Mouse (Mus musculus) ES-Bruce4 (cell line): Measurements from ENCODE around the gene Ttk. TPM values are rescaled to one million over a fixed set of nuclear protein-coding genes. Genes with fewer than 3 reads are reported as not detected.

Experiments used
- H3K27ac ChIP-seq: 2 replicates; pipeline ENCODE4 v1.5.1; 2012; ENCODE audit warnings: low read length, inconsistent platforms; ENCODE audit not compliant: insufficient read depth
- H3K27me3 ChIP-seq: 2 replicates; pipeline ENCODE4 v1.6.1; 2012; ENCODE audit warnings: mild to moderate bottlenecking, low read length, inconsistent platforms; ENCODE audit not compliant: control insufficient read depth, poor library complexity, insufficient read depth, severe bottlenecking
- H3K36me3 ChIP-seq: 2 replicates; pipeline ENCODE4 v1.6.1; 2012; ENCODE audit warnings: inconsistent platforms, mild to moderate bottlenecking, low read length, moderate library complexity; ENCODE audit not compliant: control insufficient read depth, poor library complexity, insufficient read depth, severe bottlenecking
- H3K4me1 ChIP-seq: one replicate; pipeline ENCODE4 v1.8.1; 2011; ENCODE audit warnings: low read length; ENCODE audit not compliant: control insufficient read depth, insufficient read depth
- H3K4me3 ChIP-seq: 2 replicates; pipeline ENCODE4 v1.5.1; 2011; ENCODE audit warnings: low read depth, mild to moderate bottlenecking, low read length
- H3K9ac ChIP-seq: 2 replicates; pipeline ENCODE4 v1.6.1; 2012; ENCODE audit warnings: low read depth, mild to moderate bottlenecking, inconsistent platforms; ENCODE audit not compliant: poor library complexity, severe bottlenecking
- H3K9me3 ChIP-seq: replicated peaks from 2 replicates; pipeline ENCODE4 v1.6.1; 2012; ENCODE audit warnings: mild to moderate bottlenecking, low read length, inconsistent platforms; ENCODE audit not compliant: control insufficient read depth, poor library complexity, insufficient read depth, severe bottlenecking
- CTCF ChIP-seq: IDR thresholded peaks from one replicate; pipeline ENCODE4 v1.8.1; 2011; ENCODE audit warnings: low read depth, low read length
- EP300 ChIP-seq: IDR thresholded peaks from 2 replicates; pipeline ENCODE4 v1.6.1; 2011; ENCODE audit warnings: low read depth, low read length; ENCODE audit not compliant: insufficient read depth
- POLR2A ChIP-seq: IDR thresholded peaks from one replicate; pipeline ENCODE4 v1.8.1; 2011; ENCODE audit warnings: low read length; ENCODE audit not compliant: insufficient read depth
- polyA plus RNA-seq: library from polyadenylated mRNA; stranded (reverse); fragments of >200 nt; gene quantifications from 2 replicates; pipeline ENCODE4 v1.2.4, GENCODE M21; 2011; ENCODE audit warnings: low read depth; ENCODE audit not compliant: missing spikeins, insufficient read depth, insufficient read length

The Ttk gene
- polyA plus RNA-seq, 1 experiment: 82.1 TPM

- H3K9ac ChIP-seq: peak overlapping the region; percentile 21
- TF ChIP-seq CTCF (no peak), POLR2A (no peak), EP300 (no peak)
- H3K27ac ChIP-seq: no peak overlapping the region
These were observed 29.1 kb upstream of the Ttk start for GRCm38 (mm10) chr9:83805164-83805976.

GRCm38 (mm10) chr9:83805977-83806815 lies 28.3 kb upstream of the Ttk start, which contains the start of gene Elovl4:
Gene Elovl4 (minus strand): TSS chr9:83806277.
- Histone ChIP-seq H3K4me1 (no peaks in the 10 kb centered on the region), H3K9me3 (no peaks in the 10 kb centered on the region), H3K4me3 (peak within 1 kb of the TSS; percentile 81), H3K9ac (peak within 1 kb of the TSS; percentile 21), H3K27ac (no peak within 1 kb of the TSS), H3K36me3 (no peaks in the 10 kb centered on the region), H3K27me3 (peaks cover 5% of the 10 kb centered on the region; the same call in 1 of the 2 replicates)
- TF ChIP-seq POLR2A (no peak), CTCF (no peak), EP300 (no peak)

More at GRCm38 (mm10) chr9:83805164-83805976, 29.1 kb upstream of the Ttk start:
- Histone ChIP-seq H3K36me3 (no peaks in the 10 kb centered on the region), H3K4me1 (no peaks in the 10 kb centered on the region), H3K27me3 (peaks cover 5% of the 10 kb centered on the region; the same call in 1 of the 2 replicates), H3K9me3 (no peaks in the 10 kb centered on the region), H3K4me3 (peak overlapping the region; percentile 81)

GRCm38 (mm10) chr9:83807562-83807961 lies 26.9 kb upstream of the Ttk start:
- TF ChIP-seq EP300 (no peak), POLR2A (no peak), CTCF (no peak)

GRCm38 (mm10) chr9:83819188-83819587 lies 15.3 kb upstream of the Ttk start:
- no peak overlapping the region for H3K27ac ChIP-seq
- no peaks in the 10 kb centered on the region for H3K9me3 ChIP-seq

More at GRCm38 (mm10) chr9:83807562-83807961, 26.9 kb upstream of the Ttk start:
- no peak overlapping the region for H3K4me3 ChIP-seq
- no peaks in the 10 kb centered on the region for H3K4me1 ChIP-seq
- H3K27me3 ChIP-seq: peaks cover 5% of the 10 kb centered on the region; the same call in 1 of the 2 replicates
- no peaks in the 10 kb centered on the region for H3K36me3 ChIP-seq
- H3K9me3 ChIP-seq: no peaks in the 10 kb centered on the region
- H3K27ac ChIP-seq: no peak overlapping the region
- H3K9ac ChIP-seq: no peak overlapping the region

GRCm38 (mm10) chr9:83820976-83821375 lies 13.5 kb upstream of the Ttk start:
- TF ChIP-seq CTCF: no peak
- no peak for TF ChIP-seq EP300
- TF ChIP-seq POLR2A: no peak
- Histone ChIP-seq H3K9ac (no peak overlapping the region), H3K4me1 (no peaks in the 10 kb centered on the region), H3K9me3 (0 out of 2 replicates have a peak, but pooled peaks cover 5% of the 10 kb centered on the region), H3K27me3 (no peaks in the 10 kb centered on the region), H3K36me3 (no peaks in the 10 kb centered on the region), H3K27ac (no peak overlapping the region), H3K4me3 (no peak overlapping the region)

More at GRCm38 (mm10) chr9:83819188-83819587, 15.3 kb upstream of the Ttk start:
- H3K9ac ChIP-seq: no peak overlapping the region
- no peaks in the 10 kb centered on the region for H3K4me1 ChIP-seq
- TF ChIP-seq POLR2A: no peak
- no peak for TF ChIP-seq EP300
- no peak for TF ChIP-seq CTCF
- H3K27me3 ChIP-seq: no peaks in the 10 kb centered on the region
- no peak overlapping the region for H3K4me3 ChIP-seq
- no peaks in the 10 kb centered on the region for H3K36me3 ChIP-seq
